Mouse (Mus musculus) kidney, postnatal 0 days (tissue): ENCODE data around the gene Csnk2a1. TPM values are rescaled to one million over a fixed set of nuclear protein-coding genes. Genes with fewer than 3 reads are reported as not detected.

Source experiments
- ATAC-seq: fragments of 200-750 bp; cut with Nextera tagmentation; replicated peaks from 2 replicates; pipeline ENCODE4 v1.8.0; 2017; ENCODE audit warnings: low read depth, moderate number of reproducible peaks, moderate TSS enrichment, moderate library complexity; ENCODE audit not compliant: low FRiP score
- DNase-seq: peaks from one replicate; pipeline ENCODE4 v3.0.0-alpha.2; 2016; ENCODE audit warnings: low spot score
- H3K27ac ChIP-seq: fragments of 300-500 bp; sonication (generic); 2 replicates; pipeline ENCODE4 v1.5.1; 2014; ENCODE audit warnings: mild to moderate bottlenecking
- H3K27me3 ChIP-seq: fragments of 300-500 bp; sonication (generic); 2 replicates; pipeline ENCODE4 v1.6.1; 2014; ENCODE audit warnings: low read length, mixed read lengths; ENCODE audit not compliant: insufficient read depth
- H3K36me3 ChIP-seq: fragments of 300-500 bp; sonication (generic); 2 replicates; pipeline ENCODE4 v1.6.1; 2014; ENCODE audit warnings: low read length, mixed read lengths; ENCODE audit not compliant: insufficient read depth
- H3K4me1 ChIP-seq: fragments of 300-500 bp; sonication (generic); replicated peaks from 2 replicates; pipeline ENCODE4 v1.6.1; 2014; ENCODE audit warnings: antibody characterized with exemption, low read length, mixed read lengths; ENCODE audit not compliant: insufficient read depth
- H3K4me2 ChIP-seq: fragments of 300-500 bp; sonication (generic); 2 replicates; pipeline ENCODE4 v1.6.1; 2014; ENCODE audit warnings: mild to moderate bottlenecking, low read length, moderate library complexity, mixed read lengths
- H3K4me3 ChIP-seq: fragments of 300-500 bp; sonication (generic); replicated peaks from 2 replicates; pipeline ENCODE4 v1.5.1; 2014; ENCODE audit warnings: low read depth, low read length
- H3K9ac ChIP-seq: fragments of 300-500 bp; sonication (generic); 2 replicates; pipeline ENCODE4 v1.6.1; 2014; ENCODE audit warnings: low read depth, low read length
- H3K9me3 ChIP-seq: fragments of 300-500 bp; sonication (generic); replicated peaks from 2 replicates; pipeline ENCODE4 v1.6.1; 2016; ENCODE audit warnings: low read length, inconsistent platforms, mixed read lengths
- CTCF ChIP-seq: IDR thresholded peaks from 2 replicates; pipeline ENCODE4 v1.5.1; 2016; ENCODE audit warnings: antibody characterized with exemption, low read depth, mild to moderate bottlenecking, moderate library complexity
- WGBS: fragments of 180-500 bp; shearing (Covaris S2); extraction: QIAGEN DNeasy Blood & Tissue Kit; methylation state at CpG from one replicate; pipeline ENCODE4 v1.1.7; 2014; 5-methylcytosine and 5-hydroxymethylcytosine counted together
- polyA plus RNA-seq: library from polyadenylated mRNA; unstranded; fragments of >200 nt; fragmentation: Nextera tagmentation; extraction: Ambion mirVana; gene quantifications from 2 replicates; pipeline ENCODE4 v1.2.1, GENCODE M21; 2015

Gene Csnk2a1
- polyA plus RNA-seq, 1 experiment from 2014 or later = 83.1 TPM

DNA sequence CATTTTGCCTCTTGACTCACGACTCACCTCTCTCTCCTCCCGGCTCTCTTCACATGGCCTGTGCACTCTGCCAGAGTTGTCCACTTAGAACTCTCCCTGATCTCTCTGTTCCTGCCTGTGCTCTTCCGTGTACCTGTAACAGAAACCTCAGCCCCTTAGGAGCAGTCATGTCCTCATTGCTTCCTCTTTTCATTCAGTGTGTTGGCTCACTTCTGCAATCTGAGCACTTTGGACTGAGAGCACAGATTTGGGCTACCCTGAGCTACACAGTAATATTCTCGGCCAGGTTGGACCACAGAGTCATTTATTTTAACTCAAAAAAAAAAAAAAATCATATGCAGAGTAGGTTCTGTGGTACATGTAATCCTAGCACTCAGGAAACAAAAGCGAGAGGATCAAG is 39.5 kb upstream of the Csnk2a1 start:
- Histone ChIP-seq H3K27ac (no peak overlapping the region), H3K4me1 (no peaks in the 10 kb centered on the region), H3K36me3 (no peaks in the 10 kb centered on the region), H3K9me3 (no peaks in the 10 kb centered on the region), H3K4me3 (no peak overlapping the region), H3K9ac (no peak overlapping the region), H3K27me3 (no peaks in the 10 kb centered on the region), H3K4me2 (no peak overlapping the region)
- DNase-seq (no peak), ATAC-seq (no peak)
- 81% methylated on average over 5 of the region's 5 CpGs for whole genome bisulfite sequencing
- TF ChIP-seq CTCF = no peak

DNA sequence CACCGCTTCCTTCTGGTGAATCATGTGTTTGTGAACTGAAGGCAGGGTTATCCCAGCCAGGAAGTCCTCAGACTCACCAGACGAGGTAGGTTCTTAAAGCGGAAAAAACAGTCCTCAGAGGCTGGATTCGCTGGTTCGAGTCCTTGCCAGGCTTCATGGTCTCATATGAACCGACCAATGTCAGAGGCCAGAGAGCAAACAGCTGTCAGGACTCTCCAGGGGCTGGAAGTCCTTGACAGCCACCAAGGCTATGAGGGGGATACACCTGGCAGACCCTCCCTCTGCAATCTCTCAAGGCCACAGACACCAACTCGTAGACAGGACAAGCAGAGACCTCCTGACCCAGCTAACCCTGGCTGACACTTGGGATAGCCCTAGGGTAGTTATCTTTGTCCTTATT is 37.4 kb upstream of the Csnk2a1 start:
- no peaks in the 10 kb centered on the region for H3K27me3 ChIP-seq
- no peaks in the 10 kb centered on the region for H3K36me3 ChIP-seq
- no peak overlapping the region for H3K4me3 ChIP-seq
- 45% methylated on average over 7 of the region's 7 CpGs for WGBS
- 0 out of 2 replicates have a peak overlapping the region, but pooled peaks have one; percentile 8 for H3K27ac ChIP-seq
- no peaks in the 10 kb centered on the region for H3K4me1 ChIP-seq
- H3K4me2 ChIP-seq = no peak overlapping the region
- ATAC-seq (no peak), DNase-seq (no peak)
- no peak overlapping the region for H3K9ac ChIP-seq
- no peak for TF ChIP-seq CTCF
- no peaks in the 10 kb centered on the region for H3K9me3 ChIP-seq

DNA sequence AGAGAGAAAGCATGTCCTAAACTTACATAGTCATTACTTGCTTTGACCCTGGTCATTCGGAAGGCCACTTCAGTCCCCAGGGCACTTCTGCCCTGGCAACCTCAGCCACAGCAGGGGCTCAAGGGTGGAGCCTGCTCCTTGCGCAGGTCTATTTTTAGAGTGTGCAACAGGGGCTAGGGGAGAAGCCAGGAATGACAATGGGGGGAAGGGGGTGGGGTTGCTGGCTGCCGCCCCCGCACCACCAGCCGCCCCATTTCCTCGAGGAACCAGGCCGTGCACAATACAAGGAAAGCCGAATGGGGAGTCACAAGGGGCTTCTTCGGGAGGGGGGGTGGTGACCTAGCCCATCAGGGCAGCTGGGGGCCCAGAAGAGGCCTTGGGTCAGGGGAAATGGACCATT is 37.0 kb upstream of the Csnk2a1 start:
- no peak for TF ChIP-seq CTCF
- ATAC-seq = no peak
- Histone ChIP-seq H3K9me3 (no peaks in the 10 kb centered on the region), H3K27ac (0 out of 2 replicates have a peak overlapping the region, but pooled peaks have one; percentile 8), H3K4me2 (no peak overlapping the region), H3K27me3 (no peaks in the 10 kb centered on the region), H3K9ac (no peak overlapping the region), H3K4me3 (no peak overlapping the region), H3K36me3 (no peaks in the 10 kb centered on the region), H3K4me1 (no peaks in the 10 kb centered on the region)
- DNase-seq = peak; percentile 8
- 44% methylated on average over 9 of the region's 9 CpGs for WGBS

DNA sequence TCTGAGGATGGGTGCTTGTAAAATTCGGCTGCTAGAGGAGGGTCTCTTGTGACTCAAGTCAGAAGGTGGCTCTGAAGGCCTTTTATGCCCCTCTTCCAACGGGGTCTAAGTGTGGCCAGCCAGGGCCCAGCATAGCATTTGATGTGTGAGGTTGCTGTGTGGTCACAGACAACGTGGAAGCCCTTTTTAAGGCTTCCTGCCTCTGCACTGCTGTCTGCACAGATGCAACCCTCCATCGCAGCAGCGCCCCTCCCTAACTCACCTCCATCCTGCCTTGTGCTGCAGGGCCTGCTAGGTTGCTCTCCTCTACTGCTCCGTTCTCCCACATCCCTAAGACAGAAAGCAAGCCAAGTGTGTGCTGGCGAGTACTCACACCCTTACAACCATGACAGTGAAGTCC is 36.5 kb upstream of the Csnk2a1 start:
- Histone ChIP-seq H3K4me3 (no peak overlapping the region), H3K4me1 (no peaks in the 10 kb centered on the region), H3K27me3 (no peaks in the 10 kb centered on the region), H3K9me3 (no peaks in the 10 kb centered on the region), H3K36me3 (no peaks in the 10 kb centered on the region), H3K27ac (no peak overlapping the region), H3K4me2 (no peak overlapping the region), H3K9ac (no peak overlapping the region)
- WGBS = 67% methylated on average over 7 of the region's 7 CpGs
- DNase-seq = no peak
- no peak for TF ChIP-seq CTCF
- no peak for ATAC-seq

DNA sequence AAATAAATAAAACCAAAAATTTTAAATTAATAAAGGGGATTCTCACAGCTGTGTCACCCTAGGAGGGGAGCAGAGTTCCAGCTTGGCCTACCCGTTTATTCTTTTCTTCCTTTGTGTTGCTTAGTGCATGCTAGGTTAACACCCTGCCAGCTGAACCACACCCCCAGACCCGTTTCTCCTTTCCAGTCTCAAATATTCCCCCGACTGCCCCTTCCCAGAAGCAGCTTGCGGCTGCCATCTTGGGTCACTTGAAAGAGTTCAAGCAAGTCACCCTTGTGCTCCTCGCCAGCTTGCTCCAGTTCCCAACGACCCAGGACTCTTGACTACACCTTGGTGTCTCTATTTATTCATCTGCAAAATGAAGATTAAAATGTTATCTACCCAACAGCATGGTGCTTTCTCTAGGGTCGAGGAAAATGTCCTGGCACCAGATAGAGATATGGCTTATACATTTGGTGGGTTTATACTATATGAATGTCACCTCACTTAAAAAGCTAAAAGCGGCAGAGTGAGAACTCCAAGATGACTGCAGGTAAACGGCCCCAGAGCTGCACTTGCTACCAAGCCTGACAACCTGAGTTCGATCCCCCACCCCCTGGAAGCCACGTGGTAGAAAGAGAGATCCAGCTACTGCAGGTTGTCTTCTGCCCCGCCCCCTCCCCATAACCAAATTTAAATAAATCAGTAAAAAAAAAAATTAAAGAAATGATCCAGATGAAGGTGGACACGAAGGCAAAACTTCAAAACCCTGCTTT is 33.9 kb upstream of the Csnk2a1 start:
- WGBS = 76% methylated on average over 13 of the region's 13 CpGs
- Histone ChIP-seq H3K9me3 (no peaks in the 10 kb centered on the region), H3K27ac (no peak overlapping the region), H3K36me3 (no peaks in the 10 kb centered on the region), H3K4me1 (no peaks in the 10 kb centered on the region), H3K9ac (no peak overlapping the region), H3K4me3 (no peak overlapping the region), H3K4me2 (no peak overlapping the region), H3K27me3 (no peaks in the 10 kb centered on the region)
- DNase-seq (no peak), ATAC-seq (no peak)
- no peak for TF ChIP-seq CTCF

DNA sequence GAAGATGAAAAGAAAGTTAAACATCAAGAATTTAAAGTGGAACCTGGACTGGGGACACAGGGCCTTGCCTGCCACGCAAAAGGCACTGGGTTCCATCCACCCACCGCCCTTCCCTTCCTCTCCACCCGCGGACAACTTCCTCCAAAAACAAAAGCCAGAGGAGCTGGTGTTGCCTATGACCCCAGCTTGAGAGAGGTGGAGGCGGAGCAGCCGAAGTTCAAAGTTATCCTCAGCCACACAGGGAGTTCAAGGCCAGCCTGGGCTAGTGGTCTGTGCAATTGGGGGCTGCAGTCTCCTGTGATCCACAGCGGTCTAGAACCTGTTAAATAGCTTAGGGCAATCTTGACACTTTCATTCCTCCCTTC is 33.3 kb upstream of the Csnk2a1 start:
- no peak overlapping the region for H3K9ac ChIP-seq
- H3K4me3 ChIP-seq = no peak overlapping the region
- 71% methylated on average over 7 of the region's 7 CpGs for WGBS
- no peak overlapping the region for H3K4me2 ChIP-seq
- ATAC-seq = no peak
- no peak for DNase-seq
- H3K36me3 ChIP-seq = no peaks in the 10 kb centered on the region
- no peaks in the 10 kb centered on the region for H3K9me3 ChIP-seq
- no peak for TF ChIP-seq CTCF
- no peak overlapping the region for H3K27ac ChIP-seq
- no peaks in the 10 kb centered on the region for H3K27me3 ChIP-seq
- no peaks in the 10 kb centered on the region for H3K4me1 ChIP-seq

DNA sequence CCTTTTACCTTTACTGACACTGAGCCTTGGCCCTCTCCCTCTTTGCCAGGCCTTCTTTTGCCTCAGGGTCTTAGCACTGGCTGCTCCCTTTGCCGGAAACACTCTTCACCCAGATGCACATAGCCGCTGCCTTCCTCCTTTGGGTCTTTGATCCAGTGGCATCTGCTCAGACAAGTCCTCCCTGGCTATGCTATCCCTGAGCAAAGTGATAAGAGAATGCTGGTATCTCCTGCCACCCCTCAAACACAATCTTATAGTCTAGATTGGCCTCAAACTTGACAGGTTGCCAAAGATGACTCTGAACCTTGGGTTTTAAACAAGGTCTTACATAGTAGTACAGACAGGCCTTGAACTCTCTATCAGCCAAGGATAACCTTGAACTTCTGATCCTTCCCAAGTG is 32.1 kb upstream of the Csnk2a1 start:
- Histone ChIP-seq H3K27ac (no peak overlapping the region), H3K27me3 (no peaks in the 10 kb centered on the region), H3K36me3 (no peaks in the 10 kb centered on the region), H3K9ac (no peak overlapping the region), H3K4me3 (no peak overlapping the region), H3K4me2 (no peak overlapping the region), H3K9me3 (no peaks in the 10 kb centered on the region), H3K4me1 (no peaks in the 10 kb centered on the region)
- DNase-seq (no peak), ATAC-seq (no peak)
- TF ChIP-seq CTCF = no peak
- 90% methylated on average over 2 of the region's 2 CpGs for WGBS
